Mouse (Mus musculus) heart, embryonic 12.5 days (tissue): Measurements from ENCODE around the gene Shq1. TPM values are rescaled to one million over a fixed set of nuclear protein-coding genes. Genes with fewer than 3 reads are reported as not detected.
A peak's percentile ranks its signal among the peaks of the same experiment; 100 is the strongest.

Experiments
- ATAC-seq: fragments of 200-750 bp; cut with Nextera tagmentation; 2 replicates; pipeline ENCODE4 v1.8.0; 2017; ENCODE audit warnings: moderate TSS enrichment, moderate library complexity; ENCODE audit not compliant: insufficient number of reproducible peaks, low FRiP score
- H3K27ac ChIP-seq: fragments of 300-500 bp; sonication (generic); 2 replicates; pipeline ENCODE4 v1.5.1; 2016; ENCODE audit warnings: mild to moderate bottlenecking, moderate library complexity; ENCODE audit not compliant: poor library complexity, severe bottlenecking
- H3K27me3 ChIP-seq: fragments of 300-500 bp; sonication (generic); replicated peaks from 2 replicates; pipeline ENCODE4 v1.6.1; 2016; ENCODE audit warnings: mild to moderate bottlenecking, moderate library complexity
- H3K36me3 ChIP-seq: fragments of 300-500 bp; sonication (generic); 2 replicates; pipeline ENCODE4 v1.6.1; 2016; ENCODE audit warnings: mild to moderate bottlenecking, moderate library complexity
- H3K4me1 ChIP-seq: fragments of 300-500 bp; sonication (generic); replicated peaks from 2 replicates; pipeline ENCODE4 v1.6.1; 2016; ENCODE audit warnings: mild to moderate bottlenecking
- H3K4me2 ChIP-seq: fragments of 300-500 bp; sonication (generic); 2 replicates; pipeline ENCODE4 v1.6.1; 2016; ENCODE audit warnings: mild to moderate bottlenecking, moderate library complexity
- H3K4me3 ChIP-seq: fragments of 300-500 bp; sonication (generic); 2 replicates; pipeline ENCODE4 v1.5.1; 2016; ENCODE audit warnings: mild to moderate bottlenecking
- H3K9ac ChIP-seq: fragments of 300-500 bp; sonication (generic); 2 replicates; pipeline ENCODE4 v1.6.1; 2016; ENCODE audit warnings: mild to moderate bottlenecking, moderate library complexity
- H3K9me3 ChIP-seq: fragments of 300-500 bp; sonication (generic); replicated peaks from 2 replicates; pipeline ENCODE4 v1.6.1; 2016; ENCODE audit warnings: mild to moderate bottlenecking, moderate library complexity
- WGBS: fragments of 180-500 bp; shearing (Covaris S2); methylation state at CpG from one replicate; pipeline ENCODE4 v1.1.7; 2016; 5-methylcytosine and 5-hydroxymethylcytosine counted together
- polyA plus RNA-seq: library from polyadenylated mRNA; unstranded; fragments of >200 nt; fragmentation: Nextera tagmentation; extraction: Ambion mirVana; gene quantifications from 2 replicates; pipeline ENCODE4 v1.2.1, GENCODE M21; 2016

Shq1 gene
- polyA plus RNA-seq, 1 experiment from 2014 or later: 11.4 TPM

- no peak overlapping the region; the same call in 1 of the 2 replicates for H3K27ac ChIP-seq
- ATAC-seq: peak; percentile 63
- no peaks in the 10 kb centered on the region for H3K9me3 ChIP-seq
- H3K9ac ChIP-seq: peak overlapping the region; percentile 78
- H3K27me3 ChIP-seq: no peaks in the 10 kb centered on the region
- WGBS: under 1% methylated on average over 32 of the region's 32 CpGs
- H3K4me2 ChIP-seq: peak overlapping the region; percentile 97
- peaks cover 19% of the 10 kb centered on the region for H3K4me1 ChIP-seq
- no peaks in the 10 kb centered on the region for H3K36me3 ChIP-seq
- H3K4me3 ChIP-seq: peak overlapping the region; percentile 85
These were observed 551 bp downstream of the Shq1 start for GRCm38 (mm10) chr6:100670370-100670841.

- no peak overlapping the region for H3K9ac ChIP-seq
- peaks cover 19% of the 10 kb centered on the region for H3K4me1 ChIP-seq
- no peak for ATAC-seq
- H3K36me3 ChIP-seq: peaks cover 11% of the 10 kb centered on the region
- no peak overlapping the region for H3K27ac ChIP-seq
- WGBS: 32% methylated on average over 2 of the region's 2 CpGs
- H3K4me2 ChIP-seq: no peak overlapping the region
- no peaks in the 10 kb centered on the region for H3K9me3 ChIP-seq
- no peaks in the 10 kb centered on the region for H3K27me3 ChIP-seq
- no peak overlapping the region for H3K4me3 ChIP-seq
These were observed 2.1 kb downstream of the Shq1 start for GRCm38 (mm10) chr6:100668858-100669257.

- 87% methylated on average over 8 of the region's 8 CpGs for WGBS
- no peak for ATAC-seq
- no peaks in the 10 kb centered on the region for H3K9me3 ChIP-seq
- H3K9ac ChIP-seq: no peak overlapping the region
- H3K36me3 ChIP-seq: peaks cover 18% of the 10 kb centered on the region
- peaks cover 19% of the 10 kb centered on the region for H3K4me1 ChIP-seq
- no peak overlapping the region for H3K4me3 ChIP-seq
- H3K4me2 ChIP-seq: no peak overlapping the region
- H3K27ac ChIP-seq: no peak overlapping the region
- H3K27me3 ChIP-seq: no peaks in the 10 kb centered on the region
These were observed 3.3 kb downstream of the Shq1 start for GRCm38 (mm10) chr6:100667644-100668043.

- 61% methylated on average over 6 of the region's 6 CpGs for WGBS
- ATAC-seq: no peak
- Histone ChIP-seq H3K36me3 (peaks cover 22% of the 10 kb centered on the region), H3K27ac (no peak overlapping the region), H3K27me3 (0 out of 2 replicates have a peak, but pooled peaks cover 4% of the 10 kb centered on the region), H3K9ac (no peak overlapping the region), H3K4me2 (no peak overlapping the region), H3K4me1 (peaks cover 15% of the 10 kb centered on the region; the same call in 1 of the 2 replicates), H3K4me3 (no peak overlapping the region), H3K9me3 (no peaks in the 10 kb centered on the region)
These were observed 8.7 kb downstream of the Shq1 start for GRCm38 (mm10) chr6:100662224-100662623.

- Histone ChIP-seq H3K9me3 (no peaks in the 10 kb centered on the region), H3K27ac (0 out of 2 replicates have a peak overlapping the region, but pooled peaks have one; percentile 1), H3K36me3 (peaks cover 22% of the 10 kb centered on the region), H3K9ac (no peak overlapping the region), H3K27me3 (0 out of 2 replicates have a peak, but pooled peaks cover 4% of the 10 kb centered on the region), H3K4me3 (no peak overlapping the region), H3K4me1 (peaks cover 15% of the 10 kb centered on the region; the same call in 1 of the 2 replicates), H3K4me2 (no peak overlapping the region)
- WGBS: 75% methylated on average over 5 of the region's 5 CpGs
- ATAC-seq: no peak
These were observed 10.6 kb downstream of the Shq1 start for GRCm38 (mm10) chr6:100660395-100660794.

GRCm38 (mm10) chr6:100652535-100652934 is 18.4 kb downstream of the Shq1 start:
- Histone ChIP-seq H3K27me3 (no peaks in the 10 kb centered on the region), H3K4me2 (no peak overlapping the region), H3K4me1 (0 out of 2 replicates have a peak, but pooled peaks cover 4% of the 10 kb centered on the region), H3K27ac (no peak overlapping the region), H3K9me3 (no peaks in the 10 kb centered on the region), H3K36me3 (peaks cover 9% of the 10 kb centered on the region; the same call in 1 of the 2 replicates), H3K4me3 (no peak overlapping the region), H3K9ac (no peak overlapping the region)
- no peak for ATAC-seq
- WGBS: 85% methylated on average over 3 of the region's 3 CpGs

GRCm38 (mm10) chr6:100647196-100647595 is 23.8 kb downstream of the Shq1 start:
- H3K27ac ChIP-seq: no peak overlapping the region
- ATAC-seq: no peak
- no peaks in the 10 kb centered on the region for H3K36me3 ChIP-seq
- 67% methylated on average over 5 of the region's 5 CpGs for WGBS
- H3K9me3 ChIP-seq: no peaks in the 10 kb centered on the region
- H3K27me3 ChIP-seq: no peaks in the 10 kb centered on the region
- H3K4me3 ChIP-seq: no peak overlapping the region
- H3K9ac ChIP-seq: no peak overlapping the region
- peaks cover 13% of the 10 kb centered on the region for H3K4me1 ChIP-seq
- H3K4me2 ChIP-seq: no peak overlapping the region

- Histone ChIP-seq H3K9ac (no peak overlapping the region), H3K4me1 (peaks cover 9% of the 10 kb centered on the region), H3K27me3 (no peaks in the 10 kb centered on the region), H3K9me3 (no peaks in the 10 kb centered on the region), H3K27ac (peak overlapping the region; percentile 14; the same call in 1 of the 2 replicates), H3K4me2 (peak overlapping the region; percentile 22), H3K36me3 (no peaks in the 10 kb centered on the region), H3K4me3 (no peak overlapping the region)
- 54% methylated on average over 11 of the region's 11 CpGs for WGBS
- 0 out of 2 replicates have a peak, but pooled peaks have one; percentile 39 for ATAC-seq
These were observed 25.3 kb downstream of the Shq1 start for GRCm38 (mm10) chr6:100645469-100646201.

GRCm38 (mm10) chr6:100644631-100645030 is 26.3 kb downstream of the Shq1 start:
- H3K9me3 ChIP-seq: no peaks in the 10 kb centered on the region
- H3K9ac ChIP-seq: no peak overlapping the region
- H3K36me3 ChIP-seq: no peaks in the 10 kb centered on the region
- no peaks in the 10 kb centered on the region for H3K27me3 ChIP-seq
- no peak for ATAC-seq
- 85% methylated on average over 15 of the region's 15 CpGs for WGBS
- H3K27ac ChIP-seq: no peak overlapping the region
- H3K4me2 ChIP-seq: no peak overlapping the region
- no peak overlapping the region for H3K4me3 ChIP-seq
- peaks cover 9% of the 10 kb centered on the region for H3K4me1 ChIP-seq

GRCm38 (mm10) chr6:100642786-100643185 is 28.2 kb downstream of the Shq1 start:
- Histone ChIP-seq H3K36me3 (no peaks in the 10 kb centered on the region), H3K27ac (no peak overlapping the region), H3K4me1 (peaks cover 9% of the 10 kb centered on the region), H3K4me2 (no peak overlapping the region), H3K9me3 (no peaks in the 10 kb centered on the region), H3K9ac (no peak overlapping the region), H3K4me3 (no peak overlapping the region), H3K27me3 (no peaks in the 10 kb centered on the region)
- 73% methylated on average over 2 of the region's 2 CpGs for WGBS
- ATAC-seq: no peak

- Histone ChIP-seq H3K27ac (no peak overlapping the region), H3K27me3 (no peaks in the 10 kb centered on the region), H3K4me1 (peaks cover 5% of the 10 kb centered on the region), H3K4me2 (no peak overlapping the region), H3K9me3 (no peaks in the 10 kb centered on the region), H3K4me3 (no peak overlapping the region), H3K9ac (no peak overlapping the region), H3K36me3 (no peaks in the 10 kb centered on the region; the same call in 1 of the 2 replicates)
- WGBS: 97% methylated on average over 1 of the region's 1 CpGs
- ATAC-seq: no peak
These were observed 30.4 kb downstream of the Shq1 start for GRCm38 (mm10) chr6:100640591-100640990.
